Mouse (Mus musculus): ENCODE data around the gene Il12a. TPM values are rescaled to one million over a fixed set of nuclear protein-coding genes. Genes with fewer than 3 reads are reported as not detected.

Il12a gene
- 1.6 and 2.0 TPM in 2 replicates for polyA plus RNA-seq (2012; rRNA removed)

GRCm38 (mm10) chr3:68690344-68690743 is at the start of gene Il12a:
TSS of gene Il12a (plus strand) at chr3:68690644.

Other genes with a start within 250 kb of the Il12a start
- 0.64 and 0.71 TPM in 2 replicates for gene 1110032F04Rik, start 178.9 kb downstream of the Il12a start, polyA plus RNA-seq (2012; rRNA removed)